Mouse (Mus musculus): Measurements from ENCODE around the gene Hoxb1. TPM values are rescaled to one million over a fixed set of nuclear protein-coding genes. Genes with fewer than 3 reads are reported as not detected.

Gene Hoxb1
- polyA plus RNA-seq, 1 experiment: not detected

- H3K4me3 ChIP-seq (ENCODE audit: extremely low read depth, insufficient read depth, insufficient read length): no peak overlapping the region
- H3K36me3 ChIP-seq (ENCODE audit: control insufficient read depth, insufficient read depth, low read length): no peaks in the 10 kb centered on the region
- H3K27ac ChIP-seq (ENCODE audit: insufficient read depth, low read length): no peak overlapping the region; the same call in 1 of the 2 replicates
- peaks cover 7% of the 10 kb centered on the region for H3K27me3 ChIP-seq (ENCODE audit: control insufficient read depth, insufficient read depth, low read length)
- peaks cover 6% of the 10 kb centered on the region; the same call in 1 of the 2 replicates for H3K4me1 ChIP-seq (ENCODE audit: control insufficient read depth, insufficient read depth, insufficient read length)
- 68% methylated on average over 56 of the region's 56 CpGs for WGBS
- TF ChIP-seq POLR2A (IDR thresholded peaks at IDR 0.05; ENCODE audit: low read depth, low read length): no peak
- TF ChIP-seq CTCF (IDR thresholded peaks at IDR 0.05; ENCODE audit: extremely low read depth, insufficient read depth, insufficient read length, insufficient replicate concordance): no peak
- no peak for DNase-seq (ENCODE audit: low read depth in 1 of 2, low spot score in 2 of 2)
Measured at GRCm38 (mm10) chr11:96345220-96345892, 20.2 kb upstream of the Hoxb1 start.

DNA sequence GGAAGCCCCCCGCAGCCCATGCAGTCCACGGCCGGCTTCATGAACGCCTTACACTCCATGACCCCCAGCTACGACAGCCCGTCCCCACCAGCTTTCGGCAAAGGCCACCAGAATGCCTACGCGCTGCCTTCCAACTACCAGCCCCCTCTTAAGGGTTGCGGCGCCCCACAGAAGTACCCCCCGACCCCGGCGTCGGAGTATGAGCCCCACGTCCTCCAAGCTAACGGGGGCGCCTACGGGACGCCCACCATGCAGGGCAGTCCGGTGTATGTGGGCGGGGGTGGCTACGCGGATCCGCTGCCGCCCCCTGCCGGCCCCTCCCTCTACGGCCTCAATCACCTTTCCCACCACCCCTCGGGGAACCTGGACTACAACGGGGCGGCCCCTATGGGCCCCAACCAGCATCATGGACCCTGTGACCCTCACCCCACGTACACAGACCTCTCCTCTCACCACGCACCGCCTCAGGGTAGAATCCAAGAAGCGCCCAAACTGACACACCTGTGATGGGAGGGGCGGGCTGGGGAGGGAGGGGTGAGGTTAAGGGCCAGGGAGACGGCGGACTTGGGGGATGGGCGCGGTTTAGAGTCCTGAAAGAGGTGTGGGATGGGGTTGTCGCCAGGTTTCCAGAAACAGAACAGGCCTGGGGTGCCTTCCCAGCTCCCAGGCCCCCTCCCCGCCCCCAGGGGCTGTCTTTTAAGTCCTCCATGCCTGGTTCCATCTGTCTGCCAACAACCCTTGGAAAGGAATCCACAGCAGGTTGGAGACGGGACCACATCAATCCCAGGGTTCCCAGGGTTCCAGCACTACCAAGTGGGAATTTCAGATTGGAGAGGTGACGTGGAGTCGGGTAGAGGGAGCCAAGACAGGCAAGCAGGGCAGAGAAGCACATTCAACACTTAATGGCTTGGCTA, 19.4 kb upstream of the Hoxb1 start:
- Histone ChIP-seq H3K27ac (ENCODE audit: insufficient read depth, low read length) (no peak overlapping the region; the same call in 1 of the 2 replicates), H3K36me3 (ENCODE audit: control insufficient read depth, insufficient read depth, low read length) (no peaks in the 10 kb centered on the region), H3K4me3 (ENCODE audit: extremely low read depth, insufficient read depth, insufficient read length) (no peak overlapping the region), H3K27me3 (ENCODE audit: control insufficient read depth, insufficient read depth, low read length) (peaks cover 4% of the 10 kb centered on the region; the same call in 1 of the 2 replicates), H3K4me1 (ENCODE audit: control insufficient read depth, insufficient read depth, insufficient read length) (no peaks in the 10 kb centered on the region)
- TF ChIP-seq CTCF (IDR thresholded peaks at IDR 0.05; ENCODE audit: extremely low read depth, insufficient read depth, insufficient read length, insufficient replicate concordance) (no peak), POLR2A (IDR thresholded peaks at IDR 0.05; ENCODE audit: low read depth, low read length) (no peak)
- no peak for DNase-seq (ENCODE audit: low read depth in 1 of 2, low spot score in 2 of 2)
- WGBS: 73% methylated on average over 45 of the region's 45 CpGs

DNA sequence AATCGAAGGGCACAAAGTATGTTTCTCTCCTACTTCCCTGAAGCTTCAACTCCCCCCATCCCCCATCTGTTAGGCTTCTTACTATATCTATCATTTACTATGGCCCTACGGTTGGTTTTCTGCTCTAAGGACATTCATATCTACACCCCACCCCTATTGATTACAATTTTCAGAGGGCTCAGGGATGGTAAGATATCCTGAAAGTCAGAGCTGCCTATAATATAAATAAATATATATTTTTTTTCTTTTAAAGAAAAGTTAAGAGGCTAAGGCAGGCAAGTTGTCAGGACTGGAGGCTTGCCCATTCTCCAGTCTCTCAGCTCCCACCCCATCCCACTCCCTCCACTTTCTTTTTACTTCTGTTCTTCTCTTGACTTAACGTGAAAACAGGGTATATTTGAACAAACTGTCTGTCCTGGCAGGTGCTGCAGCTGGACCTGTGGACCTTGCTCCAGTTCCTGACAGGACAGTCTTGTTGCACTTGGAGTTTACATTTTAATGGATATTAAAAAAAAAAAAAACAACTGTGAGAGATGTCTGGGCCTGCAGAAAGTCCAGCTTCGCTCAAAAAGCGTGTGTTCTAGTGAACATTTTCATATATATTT, 18.5 kb upstream of the Hoxb1 start:
- no peaks in the 10 kb centered on the region for H3K36me3 ChIP-seq (ENCODE audit: control insufficient read depth, insufficient read depth, low read length)
- no peak for DNase-seq (ENCODE audit: low read depth in 1 of 2, low spot score in 2 of 2)
- no peak overlapping the region for H3K27ac ChIP-seq (ENCODE audit: insufficient read depth, low read length)
- WGBS: 84% methylated on average over 5 of the region's 5 CpGs
- TF ChIP-seq POLR2A (IDR thresholded peaks at IDR 0.05; ENCODE audit: low read depth, low read length) (no peak), CTCF (IDR thresholded peaks at IDR 0.05; ENCODE audit: extremely low read depth, insufficient read depth, insufficient read length, insufficient replicate concordance) (no peak)
- no peaks in the 10 kb centered on the region for H3K4me1 ChIP-seq (ENCODE audit: control insufficient read depth, insufficient read depth, insufficient read length)
- H3K4me3 ChIP-seq (ENCODE audit: extremely low read depth, insufficient read depth, insufficient read length): no peak overlapping the region
- peaks cover 7% of the 10 kb centered on the region; the same call in 1 of the 2 replicates for H3K27me3 ChIP-seq (ENCODE audit: control insufficient read depth, insufficient read depth, low read length)

- H3K4me1 ChIP-seq (ENCODE audit: control insufficient read depth, insufficient read depth, insufficient read length): peaks cover under 1% of the 10 kb centered on the region; the same call in 1 of the 2 replicates
- no peak overlapping the region for H3K27ac ChIP-seq (ENCODE audit: insufficient read depth, low read length)
- H3K36me3 ChIP-seq (ENCODE audit: control insufficient read depth, insufficient read depth, low read length): no peaks in the 10 kb centered on the region
- no peak for DNase-seq (ENCODE audit: low read depth in 1 of 2, low spot score in 2 of 2)
- peaks cover 11% of the 10 kb centered on the region for H3K27me3 ChIP-seq (ENCODE audit: control insufficient read depth, insufficient read depth, low read length)
- TF ChIP-seq CTCF (IDR thresholded peaks at IDR 0.05; ENCODE audit: extremely low read depth, insufficient read depth, insufficient read length, insufficient replicate concordance): no peak
- 69% methylated on average over 4 of the region's 4 CpGs for WGBS
- no peak overlapping the region for H3K4me3 ChIP-seq (ENCODE audit: extremely low read depth, insufficient read depth, insufficient read length)
Measured at GRCm38 (mm10) chr11:96347717-96348116, 17.8 kb upstream of the Hoxb1 start.

- no peak for TF ChIP-seq CTCF (IDR thresholded peaks at IDR 0.05; ENCODE audit: extremely low read depth, insufficient read depth, insufficient read length, insufficient replicate concordance)
- TF ChIP-seq POLR2A (IDR thresholded peaks at IDR 0.05; ENCODE audit: low read depth, low read length): no peak
- H3K4me1 ChIP-seq (ENCODE audit: control insufficient read depth, insufficient read depth, insufficient read length): peaks cover 5% of the 10 kb centered on the region
- H3K4me3 ChIP-seq (ENCODE audit: extremely low read depth, insufficient read depth, insufficient read length): no peak overlapping the region
- no peaks in the 10 kb centered on the region for H3K36me3 ChIP-seq (ENCODE audit: control insufficient read depth, insufficient read depth, low read length)
- DNase-seq (ENCODE audit: low read depth in 1 of 2, low spot score in 2 of 2): no peak
- WGBS: 66% methylated on average over 21 of the region's 21 CpGs
- peaks cover 17% of the 10 kb centered on the region for H3K27me3 ChIP-seq (ENCODE audit: control insufficient read depth, insufficient read depth, low read length)
- H3K27ac ChIP-seq (ENCODE audit: insufficient read depth, low read length): no peak overlapping the region
Measured at GRCm38 (mm10) chr11:96348141-96348928, 17.2 kb upstream of the Hoxb1 start.

DNA sequence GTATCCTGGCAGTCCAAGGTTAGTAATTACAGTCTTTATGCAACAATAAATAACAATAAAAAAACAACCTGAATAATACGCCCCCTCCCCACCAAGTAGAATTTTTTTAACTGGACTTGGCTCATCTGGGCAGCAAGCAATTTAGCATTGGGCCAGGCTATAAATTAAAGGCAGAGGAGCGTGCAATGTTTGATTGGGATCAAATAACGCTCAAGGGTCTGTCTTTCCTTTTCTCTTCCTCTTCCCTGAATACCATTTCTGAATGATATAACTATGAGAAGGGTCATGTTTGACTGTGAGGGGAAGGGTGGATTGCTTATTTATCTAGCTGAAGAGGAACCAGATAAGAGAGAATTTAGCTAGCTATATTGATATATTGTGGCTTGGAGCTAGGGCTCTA, 16.6 kb upstream of the Hoxb1 start:
- no peaks in the 10 kb centered on the region for H3K36me3 ChIP-seq (ENCODE audit: control insufficient read depth, insufficient read depth, low read length)
- H3K27me3 ChIP-seq (ENCODE audit: control insufficient read depth, insufficient read depth, low read length): peaks cover 20% of the 10 kb centered on the region
- H3K27ac ChIP-seq (ENCODE audit: insufficient read depth, low read length): no peak overlapping the region

More for the DNA sequence above, 16.6 kb upstream of the Hoxb1 start:
- Histone ChIP-seq H3K4me1 (ENCODE audit: control insufficient read depth, insufficient read depth, insufficient read length) (peaks cover 5% of the 10 kb centered on the region), H3K4me3 (ENCODE audit: extremely low read depth, insufficient read depth, insufficient read length) (no peak overlapping the region)
- WGBS: 84% methylated on average over 3 of the region's 3 CpGs
- TF ChIP-seq CTCF (IDR thresholded peaks at IDR 0.05; ENCODE audit: extremely low read depth, insufficient read depth, insufficient read length, insufficient replicate concordance): no peak
- no peak for TF ChIP-seq POLR2A (IDR thresholded peaks at IDR 0.05; ENCODE audit: low read depth, low read length)
- no peak for DNase-seq (ENCODE audit: low read depth in 1 of 2, low spot score in 2 of 2)
